Mouse (Mus musculus) myocyte (in vitro differentiated cells): Measurements from ENCODE around the gene Mrpl2.

Experiments
- MYOD1 ChIP-seq, 3 experiments: IDR thresholded peaks; one replicate each; pipeline ENCODE4 v1.6.1; 2011; ENCODE audit warnings: control low read depth in 2 of 3, low read depth in 2 of 3, mild to moderate bottlenecking in 2 of 3, moderate library complexity in 1 of 3; ENCODE audit not compliant: insufficient read length in 2 of 3, control insufficient read depth in 1 of 3
- POLR2A ChIP-seq: IDR thresholded peaks from one replicate; pipeline ENCODE4 v1.6.1; 2011; ENCODE audit warnings: low read depth, mild to moderate bottlenecking, control low read depth, moderate library complexity; ENCODE audit not compliant: insufficient read length

DNA sequence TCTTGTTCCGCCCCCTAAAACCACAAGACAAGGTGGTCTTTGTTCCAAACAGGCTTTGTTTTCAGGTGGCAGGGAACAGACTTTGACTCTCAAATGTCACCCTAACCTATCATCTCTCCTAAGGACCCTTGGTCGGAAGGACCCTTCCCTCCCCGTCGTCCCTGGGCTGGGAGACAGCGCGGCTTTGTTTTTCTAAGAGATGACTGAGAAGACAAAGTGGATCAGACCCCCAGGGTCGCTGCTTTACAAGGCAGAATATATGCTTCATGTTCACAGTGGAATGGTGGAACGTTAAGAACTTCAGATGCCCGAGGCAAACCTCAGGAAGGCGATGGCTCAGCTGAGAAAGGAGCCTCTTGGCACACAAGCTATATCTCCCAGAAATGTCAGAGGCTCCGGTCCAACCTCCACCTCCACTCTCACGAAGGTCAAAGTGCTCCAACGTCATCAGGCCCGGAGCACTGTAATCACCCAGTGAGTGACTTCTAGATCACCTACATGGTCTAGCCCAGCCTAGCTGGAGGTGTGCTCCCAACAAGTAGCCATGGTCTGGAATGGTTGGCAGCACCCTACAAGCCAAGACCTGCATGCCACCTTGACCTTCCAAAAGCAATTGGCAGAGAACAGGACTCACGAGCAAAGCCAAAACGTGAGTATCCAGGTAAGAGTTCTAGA, 26.2 kb upstream of the Mrpl2 start:
- TF ChIP-seq POLR2A (no peak), MYOD1 (IDR thresholded peaks at IDR 0.05; ENCODE audit: control insufficient read depth in 1 of 3, insufficient read length in 2 of 3, low read depth in 2 of 3) (no peak)
